Mouse (Mus musculus) forebrain, embryonic 14.5 days (tissue): ENCODE measurements around the gene Gm9844. TPM values are rescaled to one million over a fixed set of nuclear protein-coding genes. Genes with fewer than 3 reads are reported as not detected.

ENCODE experiments used
- ATAC-seq: fragments of 200-750 bp; cut with Nextera tagmentation; 2 replicates; pipeline ENCODE4 v1.8.0; 2017; ENCODE audit warnings: mild to moderate bottlenecking, moderate library complexity
- DNase-seq: peaks from one replicate; pipeline ENCODE4 v3.0.0-alpha.2; 2015; ENCODE audit warnings: low spot score
- H3K27ac ChIP-seq: fragments of 300-500 bp; sonication (generic); 2 replicates; pipeline ENCODE4 v1.5.1; 2014; ENCODE audit warnings: low read depth, mild to moderate bottlenecking, control low read depth, low read length, moderate library complexity
- H3K27me3 ChIP-seq: fragments of 300-500 bp; sonication (generic); replicated peaks from 2 replicates; pipeline ENCODE4 v1.6.1; 2014; ENCODE audit warnings: low read length, control low read depth, mixed read lengths; ENCODE audit not compliant: control insufficient read depth, insufficient read depth
- H3K36me3 ChIP-seq: fragments of 300-500 bp; sonication (generic); 2 replicates; pipeline ENCODE4 v1.6.1; 2014; ENCODE audit warnings: low read length, control low read depth; ENCODE audit not compliant: control insufficient read depth, insufficient read depth
- H3K4me1 ChIP-seq: fragments of 300-500 bp; sonication (generic); 2 replicates; pipeline ENCODE4 v1.6.1; 2014; ENCODE audit warnings: antibody characterized with exemption, low read length, control low read depth; ENCODE audit not compliant: control insufficient read depth, insufficient read depth
- H3K4me2 ChIP-seq: fragments of 300-500 bp; sonication (generic); 2 replicates; pipeline ENCODE4 v1.6.1; 2014; ENCODE audit warnings: mild to moderate bottlenecking, control low read depth, low read length
- H3K4me3 ChIP-seq: fragments of 300-500 bp; sonication (generic); 2 replicates; pipeline ENCODE4 v1.5.1; 2014; ENCODE audit warnings: low read depth, low read length, control low read depth
- H3K9ac ChIP-seq: fragments of 300-500 bp; sonication (generic); 2 replicates; pipeline ENCODE4 v1.6.1; 2014; ENCODE audit warnings: mild to moderate bottlenecking, low read length, control low read depth, moderate library complexity
- H3K9me3 ChIP-seq: fragments of 300-500 bp; sonication (generic); replicated peaks from 2 replicates; pipeline ENCODE4 v1.6.1; 2016; ENCODE audit warnings: low read length, control low read depth, mixed read lengths; ENCODE audit not compliant: control insufficient read depth
- WGBS: fragments of 180-500 bp; shearing (Covaris S2); extraction: QIAGEN DNeasy Blood & Tissue Kit; methylation state at CpG from one replicate; pipeline ENCODE4 v1.1.7; 2014; 5-methylcytosine and 5-hydroxymethylcytosine counted together
- polyA plus RNA-seq: library from polyadenylated mRNA; unstranded; fragments of >200 nt; fragmentation: Nextera tagmentation; extraction: Ambion mirVana; gene quantifications from 2 replicates; pipeline ENCODE4 v1.2.1, GENCODE M21; 2014

Gm9844 gene
- polyA plus RNA-seq, 1 experiment from 2014 or later = 36.6 TPM

- ATAC-seq = no peak
- 28% methylated on average over 6 of the region's 6 CpGs for WGBS
These were observed 5.4 kb upstream of the Gm9844 start for GRCm38 (mm10) chr7:24856460-24857120.

DNA sequence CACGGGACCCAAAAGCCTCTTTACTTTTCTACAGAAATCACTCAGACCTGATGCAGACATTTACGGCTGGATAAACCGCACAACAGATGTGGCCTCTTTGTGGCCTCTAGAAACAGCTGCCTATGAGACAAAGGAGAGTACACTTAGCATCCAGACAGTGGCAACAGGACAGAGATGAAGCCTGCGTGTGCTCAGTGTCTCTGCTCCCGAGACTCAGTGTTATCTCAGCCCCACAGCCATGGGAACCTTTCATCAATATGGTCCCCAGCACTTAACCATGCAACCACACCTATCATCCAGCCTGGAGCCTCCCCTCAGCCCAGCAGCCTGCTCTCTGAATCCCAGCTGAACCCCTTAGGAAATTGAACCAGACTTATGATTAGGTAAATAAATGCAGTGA is 2.8 kb upstream of the Gm9844 start:
- H3K4me2 ChIP-seq = no peak overlapping the region
- H3K36me3 ChIP-seq = no peaks in the 10 kb centered on the region
- ATAC-seq (no peak), DNase-seq (no peak)
- H3K27ac ChIP-seq = no peak overlapping the region
- no peak overlapping the region for H3K4me3 ChIP-seq
- H3K27me3 ChIP-seq = no peaks in the 10 kb centered on the region
- H3K9me3 ChIP-seq = no peaks in the 10 kb centered on the region
- no peak overlapping the region for H3K9ac ChIP-seq
- H3K4me1 ChIP-seq = no peaks in the 10 kb centered on the region
- WGBS = 83% methylated on average over 5 of the region's 5 CpGs

More at GRCm38 (mm10) chr7:24856460-24857120, 5.4 kb upstream of the Gm9844 start:
- H3K9me3 ChIP-seq = no peaks in the 10 kb centered on the region
- no peaks in the 10 kb centered on the region for H3K4me1 ChIP-seq
- no peak for DNase-seq
- H3K27ac ChIP-seq = no peak overlapping the region
- H3K4me3 ChIP-seq = no peak overlapping the region
- H3K4me2 ChIP-seq = no peak overlapping the region
- no peaks in the 10 kb centered on the region for H3K36me3 ChIP-seq
- no peaks in the 10 kb centered on the region for H3K27me3 ChIP-seq
- H3K9ac ChIP-seq = no peak overlapping the region

- Histone ChIP-seq H3K9ac (no peak overlapping the region), H3K27ac (no peak overlapping the region), H3K27me3 (no peaks in the 10 kb centered on the region), H3K9me3 (no peaks in the 10 kb centered on the region), H3K4me2 (no peak overlapping the region), H3K4me3 (no peak overlapping the region), H3K4me1 (no peaks in the 10 kb centered on the region), H3K36me3 (no peaks in the 10 kb centered on the region)
- no peak for DNase-seq
- 92% methylated on average over 4 of the region's 4 CpGs for WGBS
- ATAC-seq = no peak
These were observed 840 bp downstream of the Gm9844 start for GRCm38 (mm10) chr7:24862853-24863252.

GRCm38 (mm10) chr7:24864156-24864555 is 2.1 kb downstream of the Gm9844 start:
- ATAC-seq (no peak), DNase-seq (no peak)
- Histone ChIP-seq H3K9ac (no peak overlapping the region), H3K9me3 (no peaks in the 10 kb centered on the region), H3K4me3 (no peak overlapping the region), H3K27me3 (no peaks in the 10 kb centered on the region), H3K36me3 (no peaks in the 10 kb centered on the region), H3K4me2 (no peak overlapping the region), H3K27ac (no peak overlapping the region), H3K4me1 (0 out of 2 replicates have a peak, but pooled peaks cover 4% of the 10 kb centered on the region)
- WGBS = 27% methylated on average over 6 of the region's 6 CpGs

DNA sequence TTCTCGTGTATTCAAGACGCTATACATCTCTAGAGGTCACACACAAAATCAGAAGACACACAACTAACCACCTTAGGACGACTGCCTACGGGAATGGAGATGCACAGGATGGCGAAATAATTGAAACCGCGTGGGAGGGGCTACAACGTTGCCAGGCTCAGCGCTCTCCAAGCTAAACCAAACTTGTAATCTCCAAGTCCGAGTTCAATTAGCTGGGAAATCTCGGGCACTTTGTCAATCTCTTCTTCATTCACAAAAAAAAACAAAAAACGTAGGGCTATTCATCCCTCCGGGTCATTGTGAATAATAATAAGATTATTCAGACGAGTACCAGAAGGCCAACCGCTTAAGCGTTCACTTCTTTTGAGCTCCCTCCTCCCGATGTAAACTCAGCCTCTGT is 7.1 kb downstream of the Gm9844 start:
- 16% methylated on average over 17 of the region's 17 CpGs for WGBS
- Histone ChIP-seq H3K27me3 (no peaks in the 10 kb centered on the region), H3K36me3 (no peaks in the 10 kb centered on the region), H3K9ac (no peak overlapping the region), H3K4me1 (0 out of 2 replicates have a peak, but pooled peaks cover 4% of the 10 kb centered on the region), H3K4me3 (no peak overlapping the region), H3K9me3 (no peaks in the 10 kb centered on the region), H3K4me2 (no peak overlapping the region), H3K27ac (no peak overlapping the region)
- 0 out of 2 replicates have a peak, but pooled peaks have one; percentile 50 for ATAC-seq
- peak; percentile 61 for DNase-seq

GRCm38 (mm10) chr7:24869532-24870165 is 7.6 kb downstream of the Gm9844 start, which contains the start of the genes Lypd4 and Dmrtc2:
Lypd4 (minus strand) TSS chr7:24869941.
Dmrtc2 (plus strand) TSS chr7:24870057.
- 0 out of 2 replicates have a peak, but pooled peaks cover 4% of the 10 kb centered on the region for H3K4me1 ChIP-seq
- peak; percentile 65; the same call in 1 of the 2 replicates for ATAC-seq
- no peak within 1 kb of the TSS for H3K4me2 ChIP-seq
- 66% methylated on average over 41 of the region's 41 CpGs for WGBS
- no peak within 1 kb of the TSS for H3K4me3 ChIP-seq
- H3K36me3 ChIP-seq = no peaks in the 10 kb centered on the region
- no peak within 1 kb of the TSS for H3K9ac ChIP-seq
- no peaks in the 10 kb centered on the region for H3K9me3 ChIP-seq
- no peaks in the 10 kb centered on the region for H3K27me3 ChIP-seq
- DNase-seq = peak; percentile 24
- H3K27ac ChIP-seq = no peak within 1 kb of the TSS

- no peaks in the 10 kb centered on the region for H3K4me1 ChIP-seq
- no peaks in the 10 kb centered on the region for H3K9me3 ChIP-seq
- ATAC-seq (no peak), DNase-seq (no peak)
- WGBS = 85% methylated on average over 3 of the region's 3 CpGs
- H3K4me2 ChIP-seq = no peak overlapping the region
- H3K27ac ChIP-seq = no peak overlapping the region
- no peak overlapping the region for H3K4me3 ChIP-seq
- no peaks in the 10 kb centered on the region for H3K27me3 ChIP-seq
- no peaks in the 10 kb centered on the region for H3K36me3 ChIP-seq
- no peak overlapping the region for H3K9ac ChIP-seq
These were observed 15.6 kb downstream of the Gm9844 start for GRCm38 (mm10) chr7:24877588-24877987.

DNA sequence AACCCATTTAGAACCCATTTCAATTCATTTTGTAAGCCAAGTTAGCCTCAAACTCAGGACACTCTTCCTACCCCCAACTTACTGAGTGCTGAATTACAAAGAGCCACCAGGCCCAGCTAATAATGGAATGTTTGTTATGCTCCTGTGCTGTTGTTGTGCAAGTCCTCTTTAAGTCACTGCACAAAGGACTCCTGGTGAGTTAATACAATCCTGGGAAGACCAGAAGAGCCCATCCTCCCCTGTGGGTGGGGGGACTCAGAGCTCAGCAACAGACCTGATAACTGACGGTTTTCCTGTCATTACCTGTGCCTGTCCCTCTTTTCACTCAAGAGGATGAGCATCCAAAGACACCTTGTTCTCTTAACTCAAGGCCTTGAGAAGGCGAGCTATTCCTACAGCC is 17.6 kb downstream of the Gm9844 start:
- ATAC-seq = no peak

More for the DNA sequence above, 17.6 kb downstream of the Gm9844 start:
- Histone ChIP-seq H3K4me2 (no peak overlapping the region), H3K4me1 (no peaks in the 10 kb centered on the region), H3K9ac (no peak overlapping the region), H3K27ac (no peak overlapping the region), H3K4me3 (no peak overlapping the region), H3K27me3 (no peaks in the 10 kb centered on the region), H3K9me3 (no peaks in the 10 kb centered on the region), H3K36me3 (no peaks in the 10 kb centered on the region)
- WGBS = 4% methylated on average over 2 of the region's 2 CpGs
- no peak for DNase-seq
